Mouse (Mus musculus) neutrophil, adult 5-6 weeks (primary cell): ENCODE data around the gene Clic5. TPM values are rescaled to one million over a fixed set of nuclear protein-coding genes. Genes with fewer than 3 reads are reported as not detected.

Source experiments
- ATAC-seq: fragments of 151-379, 151-347 bp; 2 replicates; pipeline ENCODE4 v1.8.0; 2017; ENCODE audit warnings: mild to moderate bottlenecking, moderate TSS enrichment; ENCODE audit not compliant: insufficient number of reproducible peaks, poor library complexity, low FRiP score, severe bottlenecking; ENCODE audit errors: extremely low read depth
- total RNA-seq: library from RNA; stranded (forward); fragments of 200-1000 nt; gene quantifications from 2 replicates; pipeline ENCODE4 v1.2.3, GENCODE M21; 2017

Gene Clic5
- total RNA-seq, 1 experiment from 2014 or later: 0.93 TPM

GRCm38 (mm10) chr17:44188769-44189145 is 373 bp downstream of the Clic5 start:
- no peak for ATAC-seq

GRCm38 (mm10) chr17:44189696-44190095 is 1.3 kb downstream of the Clic5 start:
- no peak for ATAC-seq

GRCm38 (mm10) chr17:44190246-44190645 is 1.9 kb downstream of the Clic5 start:
- ATAC-seq: no peak

GRCm38 (mm10) chr17:44192981-44193380 is 4.6 kb downstream of the Clic5 start:
- ATAC-seq: no peak

- ATAC-seq: no peak
Measured at GRCm38 (mm10) chr17:44199158-44199557, 10.8 kb downstream of the Clic5 start.

GRCm38 (mm10) chr17:44202952-44203351 is 14.6 kb downstream of the Clic5 start:
- no peak for ATAC-seq

- ATAC-seq: no peak
Measured at GRCm38 (mm10) chr17:44204787-44205186, 16.4 kb downstream of the Clic5 start.

GRCm38 (mm10) chr17:44205562-44205961 is 17.2 kb downstream of the Clic5 start:
- ATAC-seq: no peak

GRCm38 (mm10) chr17:44208900-44209299 is 20.5 kb downstream of the Clic5 start:
- ATAC-seq: no peak

GRCm38 (mm10) chr17:44212960-44213619 is 24.7 kb downstream of the Clic5 start:
- ATAC-seq: no peak

GRCm38 (mm10) chr17:44215196-44215799 is 26.9 kb downstream of the Clic5 start:
- ATAC-seq: no peak

GRCm38 (mm10) chr17:44217185-44217584 is 28.8 kb downstream of the Clic5 start:
- no peak for ATAC-seq

GRCm38 (mm10) chr17:44219943-44220342 is 31.6 kb downstream of the Clic5 start:
- ATAC-seq: no peak

- no peak for ATAC-seq
Measured at GRCm38 (mm10) chr17:44228428-44228827, 40.0 kb downstream of the Clic5 start.

- ATAC-seq: no peak
Measured at GRCm38 (mm10) chr17:44230083-44230482, 41.7 kb downstream of the Clic5 start.

- no peak for ATAC-seq
Measured at GRCm38 (mm10) chr17:44239030-44239721, 50.8 kb downstream of the Clic5 start.

- no peak for ATAC-seq
Measured at GRCm38 (mm10) chr17:44240742-44241141, 52.4 kb downstream of the Clic5 start.

- no peak for ATAC-seq
Measured at GRCm38 (mm10) chr17:44244096-44244495, 55.7 kb downstream of the Clic5 start.

- no peak for ATAC-seq
Measured at GRCm38 (mm10) chr17:44244625-44245024, 56.2 kb downstream of the Clic5 start.

- no peak for ATAC-seq
Measured at GRCm38 (mm10) chr17:44246153-44246700, 57.8 kb downstream of the Clic5 start.
